Mouse (Mus musculus) neural tube, embryonic 11.5 days (tissue): Measurements from ENCODE around the gene Dupd1. TPM values are rescaled to one million over a fixed set of nuclear protein-coding genes. Genes with fewer than 3 reads are reported as not detected.

ENCODE experiments used
- ATAC-seq: fragments of 200-750 bp; cut with Nextera tagmentation; 2 replicates; pipeline ENCODE4 v1.8.0; 2017; ENCODE audit warnings: moderate number of reproducible peaks, mild to moderate bottlenecking, moderate TSS enrichment, moderate library complexity; ENCODE audit not compliant: insufficient read depth, low FRiP score, low TSS enrichment
- DNase-seq: peaks from one replicate; pipeline ENCODE4 v3.0.0-alpha.2; 2015; ENCODE audit warnings: low spot score
- H3K27ac ChIP-seq: fragments of 300-500 bp; sonication (generic); 2 replicates; pipeline ENCODE4 v1.5.1; 2014; ENCODE audit warnings: low read depth, mild to moderate bottlenecking, low read length
- H3K27me3 ChIP-seq: fragments of 300-500 bp; sonication (generic); 2 replicates; pipeline ENCODE4 v1.6.1; 2014; ENCODE audit warnings: mild to moderate bottlenecking, low read length, mixed read lengths; ENCODE audit not compliant: control insufficient read depth, insufficient read depth
- H3K36me3 ChIP-seq: fragments of 300-500 bp; sonication (generic); 2 replicates; pipeline ENCODE4 v1.6.1; 2014; ENCODE audit warnings: mild to moderate bottlenecking, low read length, moderate library complexity, mixed read lengths; ENCODE audit not compliant: control insufficient read depth, insufficient read depth
- H3K4me1 ChIP-seq: fragments of 300-500 bp; sonication (generic); 2 replicates; pipeline ENCODE4 v1.6.1; 2014; ENCODE audit warnings: low read length, mixed read lengths; ENCODE audit not compliant: control insufficient read depth, insufficient read depth
- H3K4me2 ChIP-seq: fragments of 300-500 bp; sonication (generic); 2 replicates; pipeline ENCODE4 v1.6.1; 2014; ENCODE audit warnings: low read depth, mild to moderate bottlenecking, moderate library complexity
- H3K4me3 ChIP-seq: fragments of 300-500 bp; sonication (generic); 2 replicates; pipeline ENCODE4 v1.5.1; 2014; ENCODE audit warnings: low read depth, low read length
- H3K9ac ChIP-seq: fragments of 300-500 bp; sonication (generic); 2 replicates; pipeline ENCODE4 v1.6.1; 2014; ENCODE audit warnings: mild to moderate bottlenecking, low read length
- H3K9me3 ChIP-seq: fragments of 300-500 bp; sonication (generic); 2 replicates; pipeline ENCODE4 v1.6.1; 2016; ENCODE audit warnings: low read length; ENCODE audit not compliant: control insufficient read depth
- WGBS: fragments of 180-500 bp; shearing (Covaris S2); extraction: QIAGEN DNeasy Blood & Tissue Kit; methylation state at CpG from one replicate; pipeline ENCODE4 v1.1.7; 2014; 5-methylcytosine and 5-hydroxymethylcytosine counted together
- polyA plus RNA-seq: library from polyadenylated mRNA; unstranded; fragments of >200 nt; fragmentation: Nextera tagmentation; extraction: Ambion mirVana; gene quantifications from 2 replicates; pipeline ENCODE4 v1.2.1, GENCODE M21; 2014

The Dupd1 gene
- polyA plus RNA-seq, 1 experiment from 2014 or later = 0.34 TPM

DNA sequence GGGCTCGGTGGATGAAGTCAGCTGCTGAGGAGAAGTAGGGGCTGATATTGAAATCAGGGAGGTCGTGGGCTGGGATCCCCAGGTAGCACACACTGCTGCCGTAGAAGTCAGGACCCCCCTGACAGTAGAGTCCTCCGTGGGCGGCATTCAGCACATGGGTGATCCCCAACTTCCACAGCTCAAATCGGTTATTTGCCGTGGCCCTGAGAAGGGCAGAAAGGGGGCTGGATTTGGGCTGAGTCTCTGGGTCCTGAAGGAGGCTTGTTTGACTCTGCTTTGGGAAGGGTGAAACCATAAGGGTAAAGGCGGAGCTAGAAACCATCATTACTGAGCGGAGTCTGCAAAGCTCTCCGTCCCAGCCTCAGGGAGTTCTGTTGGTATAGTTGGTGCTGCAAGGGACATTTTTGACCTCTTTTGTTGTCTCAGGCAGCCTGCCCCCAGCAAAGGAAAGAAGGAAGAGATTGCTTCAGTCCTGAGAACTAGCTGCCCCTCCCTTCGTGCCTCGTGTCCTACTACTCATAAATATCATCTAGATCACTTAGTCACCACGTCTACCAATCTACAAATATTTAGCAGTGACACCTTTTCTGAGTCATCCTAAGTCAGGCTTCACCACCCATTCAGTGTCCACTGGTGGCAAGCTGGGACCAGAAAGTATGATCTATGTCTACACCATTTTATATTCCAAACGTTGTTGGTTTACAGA, 33.2 kb upstream of the Dupd1 start:
- no peaks in the 10 kb centered on the region for H3K27me3 ChIP-seq
- no peak overlapping the region for H3K27ac ChIP-seq
- no peaks in the 10 kb centered on the region for H3K9me3 ChIP-seq
- DNase-seq (no peak), ATAC-seq (no peak)
- H3K4me2 ChIP-seq = no peak overlapping the region
- H3K36me3 ChIP-seq = no peaks in the 10 kb centered on the region
- WGBS = 74% methylated on average over 14 of the region's 14 CpGs
- H3K4me3 ChIP-seq = no peak overlapping the region
- peaks cover 4% of the 10 kb centered on the region; the same call in 1 of the 2 replicates for H3K4me1 ChIP-seq
- H3K9ac ChIP-seq = no peak overlapping the region

- H3K36me3 ChIP-seq = no peaks in the 10 kb centered on the region
- no peak overlapping the region for H3K4me3 ChIP-seq
- ATAC-seq = no peak
- H3K9me3 ChIP-seq = no peaks in the 10 kb centered on the region
- H3K9ac ChIP-seq = no peak overlapping the region
- peaks cover 4% of the 10 kb centered on the region; the same call in 1 of the 2 replicates for H3K4me1 ChIP-seq
- H3K27ac ChIP-seq = no peak overlapping the region
- 93% methylated on average over 2 of the region's 2 CpGs for WGBS
- no peaks in the 10 kb centered on the region for H3K27me3 ChIP-seq
- no peak overlapping the region for H3K4me2 ChIP-seq
- no peak for DNase-seq
These were observed 32.5 kb upstream of the Dupd1 start for GRCm38 (mm10) chr14:21746846-21747245.

GRCm38 (mm10) chr14:21746251-21746650, 31.9 kb upstream of the Dupd1 start:
- Histone ChIP-seq H3K9me3 (no peaks in the 10 kb centered on the region), H3K9ac (no peak overlapping the region), H3K27ac (no peak overlapping the region), H3K27me3 (no peaks in the 10 kb centered on the region), H3K4me2 (no peak overlapping the region), H3K4me1 (no peaks in the 10 kb centered on the region), H3K4me3 (no peak overlapping the region), H3K36me3 (no peaks in the 10 kb centered on the region)
- WGBS = 87% methylated on average over 8 of the region's 8 CpGs
- DNase-seq (no peak), ATAC-seq (no peak)

GRCm38 (mm10) chr14:21745149-21745548, 30.8 kb upstream of the Dupd1 start:
- Histone ChIP-seq H3K27me3 (no peaks in the 10 kb centered on the region), H3K4me2 (no peak overlapping the region), H3K9me3 (no peaks in the 10 kb centered on the region), H3K27ac (no peak overlapping the region), H3K4me3 (no peak overlapping the region), H3K9ac (no peak overlapping the region), H3K4me1 (no peaks in the 10 kb centered on the region), H3K36me3 (no peaks in the 10 kb centered on the region)
- no peak for ATAC-seq
- WGBS = 81% methylated on average over 5 of the region's 5 CpGs
- DNase-seq = no peak

- no peak for ATAC-seq
- Histone ChIP-seq H3K36me3 (no peaks in the 10 kb centered on the region), H3K9ac (no peak overlapping the region), H3K4me3 (no peak overlapping the region), H3K4me1 (no peaks in the 10 kb centered on the region), H3K4me2 (no peak overlapping the region), H3K9me3 (no peaks in the 10 kb centered on the region), H3K27ac (no peak overlapping the region), H3K27me3 (no peaks in the 10 kb centered on the region)
- DNase-seq = no peak
- 81% methylated on average over 1 of the region's 1 CpGs for WGBS
These were observed 29.8 kb upstream of the Dupd1 start for GRCm38 (mm10) chr14:21744169-21744568.

DNA sequence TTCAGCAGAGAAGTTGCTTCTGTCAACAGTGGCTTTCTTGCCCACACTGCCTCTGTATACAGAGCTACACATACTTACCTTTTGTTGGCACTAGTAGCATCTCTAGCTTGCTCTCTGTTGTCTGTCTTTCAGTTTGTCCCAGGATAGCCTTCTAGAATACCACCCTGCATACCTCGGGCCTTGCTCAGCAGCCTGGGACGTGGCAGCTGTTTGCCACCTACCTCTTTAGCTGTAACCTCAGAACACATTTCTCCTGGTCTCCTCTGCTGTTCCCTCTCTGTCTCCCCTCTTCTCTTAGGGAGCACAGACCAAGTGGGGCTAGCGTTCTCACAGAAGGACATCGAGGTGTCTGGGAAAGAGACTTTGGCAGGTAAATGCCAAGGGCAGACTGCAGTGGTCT, 28.1 kb upstream of the Dupd1 start:
- Histone ChIP-seq H3K27me3 (no peaks in the 10 kb centered on the region), H3K9ac (no peak overlapping the region), H3K4me2 (no peak overlapping the region), H3K27ac (no peak overlapping the region), H3K36me3 (no peaks in the 10 kb centered on the region), H3K4me1 (no peaks in the 10 kb centered on the region), H3K9me3 (no peaks in the 10 kb centered on the region), H3K4me3 (no peak overlapping the region)
- ATAC-seq = no peak
- WGBS = 90% methylated on average over 4 of the region's 4 CpGs
- no peak for DNase-seq

DNA sequence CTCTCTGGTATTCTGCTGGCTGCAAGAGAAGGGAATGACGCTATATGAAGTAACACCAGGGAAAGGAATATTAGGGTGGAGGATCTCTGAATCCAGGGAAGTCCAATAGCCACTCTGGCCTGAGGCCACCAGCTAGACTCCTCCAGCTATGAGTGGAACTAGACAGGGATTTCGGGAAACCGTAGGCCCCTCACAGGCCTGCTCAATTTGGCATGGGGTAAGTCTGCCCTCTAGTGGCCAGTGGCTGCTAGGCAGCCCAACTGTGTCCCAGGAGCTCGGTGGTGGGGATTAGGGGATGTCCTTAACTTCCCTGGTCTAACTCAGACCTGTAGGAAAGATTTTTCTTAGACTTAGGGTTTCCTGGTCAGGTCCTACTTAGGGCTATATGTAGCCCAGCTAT, 27.4 kb upstream of the Dupd1 start:
- no peak overlapping the region for H3K27ac ChIP-seq
- H3K4me3 ChIP-seq = no peak overlapping the region
- H3K9ac ChIP-seq = no peak overlapping the region
- H3K4me2 ChIP-seq = no peak overlapping the region
- WGBS = 13% methylated on average over 4 of the region's 4 CpGs
- no peaks in the 10 kb centered on the region for H3K27me3 ChIP-seq
- no peaks in the 10 kb centered on the region for H3K36me3 ChIP-seq
- no peaks in the 10 kb centered on the region for H3K4me1 ChIP-seq
- H3K9me3 ChIP-seq = no peaks in the 10 kb centered on the region
- peak; percentile 89 for DNase-seq
- ATAC-seq = peak; percentile 60

GRCm38 (mm10) chr14:21741314-21741713, 26.9 kb upstream of the Dupd1 start:
- Histone ChIP-seq H3K36me3 (no peaks in the 10 kb centered on the region), H3K4me2 (no peak overlapping the region), H3K27me3 (no peaks in the 10 kb centered on the region), H3K27ac (no peak overlapping the region), H3K9me3 (no peaks in the 10 kb centered on the region), H3K4me3 (no peak overlapping the region), H3K4me1 (no peaks in the 10 kb centered on the region), H3K9ac (no peak overlapping the region)
- ATAC-seq = no peak
- WGBS = 93% methylated on average over 3 of the region's 3 CpGs
- no peak for DNase-seq

DNA sequence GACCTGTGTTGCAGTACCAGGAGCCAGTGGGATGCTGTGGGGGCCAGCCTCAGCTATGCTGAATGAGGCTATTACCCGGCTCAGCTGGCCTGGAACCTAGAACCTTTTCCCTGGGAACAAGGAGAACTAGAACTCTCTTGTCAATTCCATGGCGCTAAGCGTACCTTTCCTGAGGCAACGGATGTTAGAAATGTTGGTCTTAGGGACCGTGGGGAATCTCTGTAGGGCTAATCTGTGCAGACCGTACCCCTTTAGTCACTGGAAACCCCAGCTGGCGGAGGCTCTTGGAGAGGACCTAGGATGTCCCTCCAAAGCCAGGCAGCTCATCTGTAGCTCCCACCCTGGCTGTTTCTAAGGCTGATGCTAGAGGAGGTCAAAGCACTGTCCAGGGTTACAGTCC, 26.0 kb upstream of the Dupd1 start:
- no peak for ATAC-seq

More for the DNA sequence above, 26.0 kb upstream of the Dupd1 start:
- no peak overlapping the region for H3K4me3 ChIP-seq
- no peaks in the 10 kb centered on the region for H3K4me1 ChIP-seq
- H3K36me3 ChIP-seq = no peaks in the 10 kb centered on the region
- H3K9me3 ChIP-seq = no peaks in the 10 kb centered on the region
- H3K9ac ChIP-seq = no peak overlapping the region
- no peak overlapping the region for H3K4me2 ChIP-seq
- 90% methylated on average over 7 of the region's 7 CpGs for WGBS
- H3K27me3 ChIP-seq = no peaks in the 10 kb centered on the region
- H3K27ac ChIP-seq = no peak overlapping the region
- no peak for DNase-seq
